Mouse (Mus musculus): ENCODE results near the gene Veph1. TPM values are rescaled to one million over a fixed set of nuclear protein-coding genes. Genes with fewer than 3 reads are reported as not detected.

Veph1 gene
- total and polyA plus RNA-seq, 2 experiments from 2014 or later = 1.4 to 2.4 TPM

DNA sequence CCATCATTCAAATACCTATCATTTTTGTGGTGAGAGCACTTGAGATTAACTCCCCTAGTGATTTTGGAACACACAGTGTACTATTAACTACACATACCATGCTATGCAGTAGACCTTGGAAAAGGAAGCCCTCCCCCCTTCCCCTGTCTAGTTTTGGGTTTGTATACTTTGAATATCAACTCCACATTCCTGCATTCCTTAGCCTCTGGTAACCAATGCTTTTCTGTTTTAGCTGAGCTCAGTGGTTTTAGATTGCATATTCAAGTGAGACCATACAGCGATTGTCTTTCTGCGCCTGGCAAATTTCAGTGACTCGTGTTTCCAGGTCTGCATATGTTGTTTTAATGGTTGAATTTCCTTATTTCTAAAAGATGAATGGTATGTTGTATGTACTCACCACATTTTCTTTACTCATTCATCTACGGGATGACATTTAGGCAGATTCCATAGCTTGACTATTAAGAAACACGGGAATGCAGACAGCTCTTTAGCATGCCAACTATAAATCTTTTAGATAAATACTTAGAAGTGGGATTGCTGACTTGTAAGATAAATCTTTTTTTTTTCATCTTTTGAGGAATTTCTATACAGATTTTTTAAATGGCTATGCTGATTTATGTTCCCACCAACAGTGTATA lies 255.7 kb downstream of the Veph1 start:
- Histone ChIP-seq H3K36me3 (ENCODE audit: insufficient read depth, low read length) (no peaks in the 10 kb centered on the region), H3K9ac (replicated peaks; ENCODE audit: low read length, poor library complexity, severe bottlenecking) (no peak overlapping the region), H3K4me1 (ENCODE audit: insufficient read depth, low read length) (no peaks in the 10 kb centered on the region), H3K4me2 (ENCODE audit: low read depth, low read length, poor library complexity, severe bottlenecking) (no peak overlapping the region), H3K27me3 (ENCODE audit: insufficient read depth, low read length) (no peaks in the 10 kb centered on the region), H3K27ac (ENCODE audit: low read depth, low read length) (no peak overlapping the region), H3K4me3 (ENCODE audit: low read depth, low read length) (no peak overlapping the region), H3K9me3 (ENCODE audit: low read length) (no peaks in the 10 kb centered on the region)
- TF ChIP-seq CTCF (IDR thresholded peaks at IDR 0.05) = no peak
- no peak for DNase-seq (ENCODE audit: low spot score)
- 79% methylated on average over 5 of the region's 5 CpGs for WGBS
- no peak for ATAC-seq (ENCODE audit: low FRiP score)

- no peaks in the 10 kb centered on the region for H3K27me3 ChIP-seq (ENCODE audit: insufficient read depth, low read length)
- no peaks in the 10 kb centered on the region for H3K9me3 ChIP-seq (ENCODE audit: low read length)
- 79% methylated on average over 5 of the region's 5 CpGs for WGBS
- no peak overlapping the region for H3K9ac ChIP-seq (replicated peaks; ENCODE audit: low read length, poor library complexity, severe bottlenecking)
- H3K36me3 ChIP-seq (ENCODE audit: insufficient read depth, low read length) = no peaks in the 10 kb centered on the region
- H3K27ac ChIP-seq (ENCODE audit: low read depth, low read length) = no peak overlapping the region
- no peaks in the 10 kb centered on the region for H3K4me1 ChIP-seq (ENCODE audit: insufficient read depth, low read length)
- no peak overlapping the region for H3K4me3 ChIP-seq (ENCODE audit: low read depth, low read length)
- no peak for TF ChIP-seq CTCF (IDR thresholded peaks at IDR 0.05)
- H3K4me2 ChIP-seq (ENCODE audit: low read depth, low read length, poor library complexity, severe bottlenecking) = no peak overlapping the region
- DNase-seq (ENCODE audit: low spot score) (no peak), ATAC-seq (ENCODE audit: low FRiP score) (no peak)
Measured at GRCm38 (mm10) chr3:66035226-66035625, 261.4 kb downstream of the Veph1 start.

DNA sequence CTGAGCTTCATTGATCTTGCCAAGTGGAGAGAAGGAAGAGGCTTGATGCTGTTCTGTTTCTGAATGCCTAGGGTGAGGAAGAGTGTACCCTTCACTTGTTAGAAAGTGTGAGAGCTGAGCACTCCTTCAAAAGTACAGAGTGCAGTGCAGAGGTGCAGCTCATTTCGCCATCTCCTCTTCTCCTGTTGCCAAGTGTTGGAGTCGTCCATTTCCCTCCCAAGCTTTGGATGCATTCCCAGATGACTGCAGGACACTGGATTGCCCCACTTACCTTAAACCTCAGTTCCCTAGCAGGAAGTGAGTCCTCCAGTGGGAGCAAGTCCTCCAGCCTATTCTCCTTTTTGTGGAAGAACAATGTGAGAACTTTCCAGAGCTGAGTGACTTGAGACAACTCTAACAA lies 263.3 kb downstream of the Veph1 start:
- Histone ChIP-seq H3K4me1 (ENCODE audit: insufficient read depth, low read length) (no peaks in the 10 kb centered on the region), H3K9me3 (ENCODE audit: low read length) (no peaks in the 10 kb centered on the region), H3K27ac (ENCODE audit: low read depth, low read length) (no peak overlapping the region), H3K9ac (replicated peaks; ENCODE audit: low read length, poor library complexity, severe bottlenecking) (no peak overlapping the region), H3K36me3 (ENCODE audit: insufficient read depth, low read length) (no peaks in the 10 kb centered on the region), H3K27me3 (ENCODE audit: insufficient read depth, low read length) (no peaks in the 10 kb centered on the region), H3K4me3 (ENCODE audit: low read depth, low read length) (no peak overlapping the region), H3K4me2 (ENCODE audit: low read depth, low read length, poor library complexity, severe bottlenecking) (no peak overlapping the region)
- TF ChIP-seq CTCF (IDR thresholded peaks at IDR 0.05) = no peak
- no peak for DNase-seq (ENCODE audit: low spot score)
- no peak for ATAC-seq (ENCODE audit: low FRiP score)
- 68% methylated on average over 2 of the region's 2 CpGs for WGBS

GRCm38 (mm10) chr3:66025454-66025853 lies 271.2 kb downstream of the Veph1 start:
- ATAC-seq (ENCODE audit: low FRiP score) (no peak), DNase-seq (ENCODE audit: low spot score) (no peak)
- H3K36me3 ChIP-seq (ENCODE audit: insufficient read depth, low read length) = no peaks in the 10 kb centered on the region
- H3K4me1 ChIP-seq (ENCODE audit: insufficient read depth, low read length) = no peaks in the 10 kb centered on the region
- no peaks in the 10 kb centered on the region for H3K9me3 ChIP-seq (ENCODE audit: low read length)
- no peak overlapping the region for H3K9ac ChIP-seq (replicated peaks; ENCODE audit: low read length, poor library complexity, severe bottlenecking)
- no peaks in the 10 kb centered on the region for H3K27me3 ChIP-seq (ENCODE audit: insufficient read depth, low read length)
- H3K4me2 ChIP-seq (ENCODE audit: low read depth, low read length, poor library complexity, severe bottlenecking) = no peak overlapping the region
- no peak overlapping the region for H3K27ac ChIP-seq (ENCODE audit: low read depth, low read length)
- no peak overlapping the region for H3K4me3 ChIP-seq (ENCODE audit: low read depth, low read length)
- TF ChIP-seq CTCF (IDR thresholded peaks at IDR 0.05) = no peak
- 85% methylated on average over 3 of the region's 3 CpGs for WGBS

DNA sequence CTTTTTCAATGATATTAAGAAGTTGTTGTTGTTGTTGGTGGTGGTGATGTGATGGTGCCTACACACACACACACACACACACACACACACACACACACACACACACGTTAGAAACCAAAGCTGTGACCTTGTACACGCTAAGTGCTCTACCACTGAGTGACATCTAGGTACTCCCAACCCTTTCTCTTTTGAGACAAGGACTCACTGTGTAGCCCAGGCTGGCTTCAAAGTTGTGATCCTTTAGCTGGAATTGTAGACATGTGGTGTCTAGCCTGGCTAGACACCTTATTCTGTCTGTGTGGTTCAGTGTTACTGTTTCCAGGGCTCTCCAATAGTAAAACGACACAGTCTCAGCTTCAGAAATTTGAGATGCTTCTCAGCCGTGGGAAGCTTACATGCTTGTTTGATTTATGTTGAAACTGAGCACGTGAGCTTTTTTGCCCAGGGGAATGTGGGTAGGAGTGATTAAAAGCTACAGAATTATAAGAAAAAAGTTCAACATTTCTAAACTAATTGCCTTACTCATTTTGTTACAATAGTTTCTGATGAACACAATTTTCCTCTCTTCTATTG lies 272.3 kb downstream of the Veph1 start:
- 66% methylated on average over 5 of the region's 5 CpGs for WGBS
- DNase-seq (ENCODE audit: low spot score) (no peak), ATAC-seq (ENCODE audit: low FRiP score) (no peak)
- Histone ChIP-seq H3K27ac (ENCODE audit: low read depth, low read length) (no peak overlapping the region), H3K36me3 (ENCODE audit: insufficient read depth, low read length) (no peaks in the 10 kb centered on the region), H3K27me3 (ENCODE audit: insufficient read depth, low read length) (no peaks in the 10 kb centered on the region), H3K4me1 (ENCODE audit: insufficient read depth, low read length) (no peaks in the 10 kb centered on the region), H3K9me3 (ENCODE audit: low read length) (no peaks in the 10 kb centered on the region), H3K4me3 (ENCODE audit: low read depth, low read length) (no peak overlapping the region), H3K4me2 (ENCODE audit: low read depth, low read length, poor library complexity, severe bottlenecking) (no peak overlapping the region), H3K9ac (replicated peaks; ENCODE audit: low read length, poor library complexity, severe bottlenecking) (no peak overlapping the region)
- TF ChIP-seq CTCF (IDR thresholded peaks at IDR 0.05) = no peak

- ATAC-seq (ENCODE audit: low FRiP score) = no peak
- no peak overlapping the region for H3K27ac ChIP-seq (ENCODE audit: low read depth, low read length)
- 96% methylated on average over 5 of the region's 5 CpGs for WGBS
Measured at GRCm38 (mm10) chr3:66019171-66019570, 277.5 kb downstream of the Veph1 start.

More at GRCm38 (mm10) chr3:66019171-66019570, 277.5 kb downstream of the Veph1 start:
- no peaks in the 10 kb centered on the region for H3K27me3 ChIP-seq (ENCODE audit: insufficient read depth, low read length)
- H3K4me3 ChIP-seq (ENCODE audit: low read depth, low read length) = no peak overlapping the region
- no peak for DNase-seq (ENCODE audit: low spot score)
- no peaks in the 10 kb centered on the region for H3K9me3 ChIP-seq (ENCODE audit: low read length)
- H3K4me1 ChIP-seq (ENCODE audit: insufficient read depth, low read length) = no peaks in the 10 kb centered on the region
- no peaks in the 10 kb centered on the region for H3K36me3 ChIP-seq (ENCODE audit: insufficient read depth, low read length)
- H3K4me2 ChIP-seq (ENCODE audit: low read depth, low read length, poor library complexity, severe bottlenecking) = no peak overlapping the region
- no peak overlapping the region for H3K9ac ChIP-seq (replicated peaks; ENCODE audit: low read length, poor library complexity, severe bottlenecking)
- no peak for TF ChIP-seq CTCF (IDR thresholded peaks at IDR 0.05)

Data from midbrain, postnatal 0 days (tissue).